Mouse (Mus musculus): ENCODE results near the gene March8.

DNA sequence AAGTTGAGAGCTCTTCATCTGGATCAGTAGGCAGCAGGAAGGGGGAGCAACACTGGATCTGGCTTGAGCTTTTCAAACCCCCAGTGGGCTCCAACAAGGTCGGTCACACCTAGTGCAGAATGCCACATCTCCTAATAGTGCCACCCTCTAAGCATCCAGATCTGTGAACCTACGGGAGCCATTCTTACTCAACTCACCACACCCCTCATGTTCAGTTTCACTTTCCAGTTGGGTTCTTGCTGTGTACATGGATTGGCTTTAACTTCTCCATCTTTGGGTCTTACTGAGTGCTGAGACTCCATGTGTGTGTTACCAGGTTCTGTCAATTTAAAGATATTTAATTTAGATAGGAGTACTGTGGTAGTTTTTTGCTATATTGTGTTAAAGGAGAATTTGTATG lies 26.4 kb upstream of the March8 start:
- TF ChIP-seq CTCF (IDR thresholded peaks at IDR 0.05; ENCODE audit: borderline replicate concordance, extremely low read depth, insufficient read depth, insufficient read length) (no peak), POLR2A (IDR thresholded peaks at IDR 0.05; ENCODE audit: borderline replicate concordance, extremely low read depth, insufficient read depth, insufficient read length, poor library complexity, severe bottlenecking) (no peak)

All from brain, embryonic 14.5 days (tissue).